Mouse (Mus musculus) lung, postnatal 0 days (tissue): ENCODE results near the gene Itprip.

Experiments
- CTCF ChIP-seq: IDR thresholded peaks from 2 replicates; pipeline ENCODE4 v1.5.1; 2016; ENCODE audit warnings: antibody characterized with exemption, mild to moderate bottlenecking
- EP300 ChIP-seq: IDR thresholded peaks from 2 replicates; pipeline ENCODE4 v1.6.1; 2016; ENCODE audit warnings: antibody characterized with exemption, mild to moderate bottlenecking, control low read depth

- no peak for TF ChIP-seq CTCF
- TF ChIP-seq EP300 = no peak
These were observed 42.8 kb downstream of the Itprip start for GRCm38 (mm10) chr19:47876252-47876651.
